Mouse (Mus musculus) thymus, postnatal 10 days (tissue): Measurements from ENCODE around the gene Gm20388.

ENCODE experiments used
- DNase-seq, 2 experiments: peaks; one replicate each; pipeline ENCODE4 v3.0.0; 2021; ENCODE audit warnings: low spot score in 2 of 2

The Gm20388 gene

GRCm38 (mm10) chr8:120819906-120820305 lies 909.3 kb downstream of the Gm20388 start:
- DNase-seq = no peak

- DNase-seq = peak in 1 of 2 experiments; percentile 52
These were observed 910.9 kb downstream of the Gm20388 start for GRCm38 (mm10) chr8:120821399-120822170.

- no peak for DNase-seq
These were observed 912.7 kb downstream of the Gm20388 start for GRCm38 (mm10) chr8:120823331-120823730.

GRCm38 (mm10) chr8:120823887-120824286 lies 913.2 kb downstream of the Gm20388 start:
- DNase-seq = no peak

- DNase-seq = no peak
These were observed 914.0 kb downstream of the Gm20388 start for GRCm38 (mm10) chr8:120824638-120825037.

GRCm38 (mm10) chr8:120828279-120828678 lies 917.6 kb downstream of the Gm20388 start:
- DNase-seq = peak; percentile 49 to 83

- no peak for DNase-seq
These were observed 920.0 kb downstream of the Gm20388 start for GRCm38 (mm10) chr8:120830661-120831060.

- no peak for DNase-seq
These were observed 921.4 kb downstream of the Gm20388 start for GRCm38 (mm10) chr8:120832022-120832421.

- DNase-seq = no peak
These were observed 922.6 kb downstream of the Gm20388 start for GRCm38 (mm10) chr8:120833196-120833595.

- DNase-seq = no peak
These were observed 928.4 kb downstream of the Gm20388 start for GRCm38 (mm10) chr8:120839031-120839430.

- DNase-seq = no peak
These were observed 932.4 kb downstream of the Gm20388 start for GRCm38 (mm10) chr8:120843084-120843483.

- DNase-seq = no peak
These were observed 935.4 kb downstream of the Gm20388 start for GRCm38 (mm10) chr8:120846018-120846417.

GRCm38 (mm10) chr8:120847279-120847678 lies 936.6 kb downstream of the Gm20388 start:
- no peak for DNase-seq

- DNase-seq = no peak
These were observed 937.1 kb downstream of the Gm20388 start for GRCm38 (mm10) chr8:120847735-120848134.

- no peak for DNase-seq
These were observed 937.8 kb downstream of the Gm20388 start for GRCm38 (mm10) chr8:120848434-120848833.

GRCm38 (mm10) chr8:120851411-120851810 lies 940.8 kb downstream of the Gm20388 start:
- DNase-seq = no peak

- DNase-seq = no peak
These were observed 949.2 kb downstream of the Gm20388 start for GRCm38 (mm10) chr8:120859881-120860280.

GRCm38 (mm10) chr8:120860423-120861126 lies 949.9 kb downstream of the Gm20388 start:
- DNase-seq = no peak

GRCm38 (mm10) chr8:120863683-120864082 lies 953.0 kb downstream of the Gm20388 start:
- DNase-seq = no peak

GRCm38 (mm10) chr8:120867386-120867785 lies 956.7 kb downstream of the Gm20388 start:
- peak in 1 of 2 experiments; percentile 20 for DNase-seq

GRCm38 (mm10) chr8:120872661-120873060 lies 962.0 kb downstream of the Gm20388 start:
- no peak for DNase-seq

- DNase-seq = no peak
These were observed 965.6 kb downstream of the Gm20388 start for GRCm38 (mm10) chr8:120876010-120876918.
